Mouse (Mus musculus): ENCODE measurements around the gene Zfp710. TPM values are rescaled to one million over a fixed set of nuclear protein-coding genes. Genes with fewer than 3 reads are reported as not detected.
"Not testable (repeated sequence)": the region's sequence is repeated elsewhere in the genome, so short reads cannot be mapped to it uniquely, and the experiment has no call there.

Zfp710 gene
- total RNA-seq, 2 experiments from 2014 or later = 18.4 to 20.2 TPM

- intact Hi-C loops (cut with DNase I) = no loop called here
- no peak for DNase-seq (ENCODE audit: low spot score in 2 of 2)
Observed at GRCm38 (mm10) chr7:80095598-80096309, 71.1 kb downstream of the Zfp710 start.

GRCm38 (mm10) chr7:80098389-80098976 is 73.9 kb downstream of the Zfp710 start:
- no peak for DNase-seq (ENCODE audit: low spot score in 2 of 2)
- intact Hi-C loops (cut with DNase I) = no loop called here

GRCm38 (mm10) chr7:80103335-80103734 is 78.7 kb downstream of the Zfp710 start:
- intact Hi-C loops (cut with DNase I) = no loop called here
- DNase-seq (ENCODE audit: low spot score in 2 of 2) = no peak

GRCm38 (mm10) chr7:80105637-80106390 is 81.2 kb downstream of the Zfp710 start:
- intact Hi-C loops (cut with DNase I) = no loop called here

GRCm38 (mm10) chr7:80106441-80106840 is 81.8 kb downstream of the Zfp710 start:
- intact Hi-C loops (cut with DNase I) = no loop called here
- no peak for DNase-seq (ENCODE audit: low spot score in 2 of 2)

More at GRCm38 (mm10) chr7:80105637-80106390, 81.2 kb downstream of the Zfp710 start:
- DNase-seq (ENCODE audit: low spot score in 2 of 2) = no peak

- intact Hi-C loops (cut with DNase I) = loop anchor here (5.0 kb wide), 1 partner anchor 189 kb away; the partner anchor contains the start of gene Ap3s2
- peak; percentile 42 to 50 for DNase-seq (ENCODE audit: low spot score in 2 of 2)
Observed at GRCm38 (mm10) chr7:80111066-80112045, 86.7 kb downstream of the Zfp710 start.

- DNase-seq (ENCODE audit: low spot score in 2 of 2) = no peak
- intact Hi-C loops (cut with DNase I) = loop anchor here (2.0 to 5.0 kb wide), 2 partner anchors 87 to 192 kb away; partner anchors contain the start of gene Ap3s2
Observed at GRCm38 (mm10) chr7:80113989-80114388, 89.4 kb downstream of the Zfp710 start.

GRCm38 (mm10) chr7:80114451-80115223 is 90.0 kb downstream of the Zfp710 start:
- intact Hi-C loops (cut with DNase I) = loop anchor here (2.0 to 5.0 kb wide), 2 partner anchors 88 to 192 kb away; partner anchors contain the start of gene Ap3s2
- peak; percentile 62 to 64 for DNase-seq (ENCODE audit: low spot score in 2 of 2)

GRCm38 (mm10) chr7:80115224-80115590 is 90.6 kb downstream of the Zfp710 start, which contains the start of gene Idh2:
Idh2 (minus strand) TSS chr7:80115392.
- intact Hi-C loops (cut with DNase I) = loop anchor here (2.0 kb wide), 1 partner anchor 88 kb away; no protein-coding TSS in a partner anchor
- DNase-seq (ENCODE audit: low spot score in 2 of 2) = peak; percentile 89 to 91

GRCm38 (mm10) chr7:80116158-80116557 is 91.5 kb downstream of the Zfp710 start:
- no peak for DNase-seq (ENCODE audit: low spot score in 2 of 2)
- intact Hi-C loops (cut with DNase I) = no loop called here

GRCm38 (mm10) chr7:80119198-80119597 is 94.6 kb downstream of the Zfp710 start:
- intact Hi-C loops (cut with DNase I) = no loop called here
- DNase-seq (ENCODE audit: low spot score in 2 of 2) = peak; percentile 37 to 54

GRCm38 (mm10) chr7:80121083-80121482 is 96.5 kb downstream of the Zfp710 start:
- DNase-seq (ENCODE audit: low spot score in 2 of 2) = no peak
- intact Hi-C loops (cut with DNase I) = no loop called here

GRCm38 (mm10) chr7:80123115-80123514 is 98.5 kb downstream of the Zfp710 start:
- no peak for DNase-seq (ENCODE audit: low spot score in 2 of 2)
- intact Hi-C loops (cut with DNase I) = no loop called here

GRCm38 (mm10) chr7:80123672-80124071 is 99.1 kb downstream of the Zfp710 start:
- intact Hi-C loops (cut with DNase I) = no loop called here
- DNase-seq (ENCODE audit: low spot score in 2 of 2) = no peak

- DNase-seq (ENCODE audit: low spot score in 2 of 2) = no peak
- intact Hi-C loops (cut with DNase I) = no loop called here
Observed at GRCm38 (mm10) chr7:80129278-80129677, 104.7 kb downstream of the Zfp710 start.

GRCm38 (mm10) chr7:80130344-80131055 is 105.9 kb downstream of the Zfp710 start:
- DNase-seq (ENCODE audit: low spot score in 2 of 2) = no peak
- intact Hi-C loops (cut with DNase I) = no loop called here

- DNase-seq (ENCODE audit: low spot score in 2 of 2); intact Hi-C loops (cut with DNase I): not testable (repeated sequence)
Observed at GRCm38 (mm10) chr7:80131315-80131714, 106.7 kb downstream of the Zfp710 start.

- no peak for DNase-seq (ENCODE audit: low spot score in 2 of 2)
- intact Hi-C loops (cut with DNase I) = no loop called here
Observed at GRCm38 (mm10) chr7:80132541-80132940, 107.9 kb downstream of the Zfp710 start.
